Mouse (Mus musculus): ENCODE measurements around the gene Cd244a.

Cd244a gene

GRCm38 (mm10) chr1:171604686-171605085 lies 45.7 kb downstream of the Cd244a start:
- DNase-seq: no peak

GRCm38 (mm10) chr1:171606656-171607055 lies 47.7 kb downstream of the Cd244a start:
- DNase-seq: no peak

- DNase-seq: no peak
These were observed 48.2 kb downstream of the Cd244a start, which contains the start of gene Ly9 for GRCm38 (mm10) chr1:171607176-171607575. Gene Ly9, minus strand, starts transcription at chr1:171607410.

- DNase-seq: no peak
These were observed 51.0 kb downstream of the Cd244a start for GRCm38 (mm10) chr1:171610026-171610425.

DNA sequence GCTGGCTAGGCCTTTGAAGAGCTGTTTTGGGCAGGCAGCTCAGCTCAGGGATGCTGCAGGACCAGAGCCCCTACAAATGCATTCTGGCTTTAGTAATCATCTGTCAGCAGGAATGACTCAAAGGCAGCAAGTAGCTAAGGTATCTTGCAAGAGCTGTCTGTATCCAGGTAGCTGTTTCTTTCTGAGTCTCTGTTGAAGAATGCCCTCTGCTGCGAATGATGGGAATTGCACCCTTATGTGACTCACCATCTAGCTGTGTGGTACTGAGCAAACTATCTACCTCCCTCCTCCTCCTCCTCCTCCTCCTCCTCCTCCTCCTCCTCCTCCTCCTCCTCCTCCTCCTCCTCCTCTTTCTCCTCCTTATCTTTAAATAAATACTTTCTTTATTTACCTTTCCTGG lies 51.8 kb downstream of the Cd244a start:
- DNase-seq: no peak

GRCm38 (mm10) chr1:171613962-171614361 lies 55.0 kb downstream of the Cd244a start:
- DNase-seq: no peak

DNA sequence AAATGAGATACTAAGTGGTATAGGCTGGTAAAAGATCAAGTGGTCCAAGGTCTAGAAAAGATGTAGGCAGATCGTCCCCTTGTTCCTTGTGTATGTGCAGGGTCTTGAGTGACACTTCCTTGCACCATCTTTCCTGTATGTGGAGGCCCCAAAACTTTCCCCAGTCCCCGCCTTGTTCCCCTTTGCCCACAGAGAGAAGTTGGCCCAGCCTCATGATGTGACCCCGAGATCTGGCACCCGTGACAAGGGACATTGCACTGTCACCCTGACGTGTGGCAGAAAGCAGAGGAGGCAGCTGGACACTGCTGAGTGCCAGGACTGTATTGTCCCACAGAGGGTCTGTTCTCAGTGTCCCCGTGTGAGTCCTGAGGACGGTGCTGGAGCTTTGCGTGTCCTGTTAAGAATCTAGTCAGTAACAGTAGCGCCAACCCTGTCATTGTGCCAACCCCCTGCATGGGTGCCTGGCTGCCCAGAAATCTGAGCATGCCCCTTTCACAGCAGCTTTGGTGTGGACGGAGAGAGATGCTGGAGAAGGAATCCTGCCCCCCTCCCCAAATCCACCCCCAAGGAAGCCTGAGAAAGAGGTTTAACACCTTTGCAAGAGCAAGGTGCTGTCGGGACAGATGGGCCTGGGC lies 58.0 kb downstream of the Cd244a start:
- DNase-seq: no peak

DNA sequence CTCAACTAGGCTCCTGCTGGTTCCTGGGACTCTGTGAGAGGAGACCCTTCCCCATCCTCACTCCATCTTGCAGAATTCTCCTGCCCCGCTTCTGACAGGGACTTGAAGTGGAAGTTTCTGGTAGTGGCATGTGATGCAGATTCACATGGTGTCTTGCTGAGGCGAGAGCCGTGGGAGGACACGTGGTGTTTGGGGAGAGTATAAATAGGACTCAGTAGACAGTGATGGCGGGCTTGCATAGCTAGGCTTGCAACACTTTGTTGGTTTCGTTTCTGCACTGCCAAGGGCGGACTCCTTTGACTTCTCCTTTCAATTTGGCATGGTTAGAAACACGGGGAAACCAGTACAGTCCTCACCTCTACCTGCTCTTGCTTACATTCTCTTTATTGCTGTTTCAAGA lies 60.0 kb downstream of the Cd244a start:
- no peak for DNase-seq

- DNase-seq: no peak
These were observed 60.7 kb downstream of the Cd244a start for GRCm38 (mm10) chr1:171619645-171620044.

- no peak for DNase-seq
These were observed 61.1 kb downstream of the Cd244a start for GRCm38 (mm10) chr1:171620091-171620490.

- DNase-seq: no peak
These were observed 68.8 kb downstream of the Cd244a start for GRCm38 (mm10) chr1:171627801-171628200.

- DNase-seq: no peak
These were observed 70.2 kb downstream of the Cd244a start for GRCm38 (mm10) chr1:171629168-171629567.

- no peak for DNase-seq
These were observed 71.0 kb downstream of the Cd244a start for GRCm38 (mm10) chr1:171630041-171630440.

DNA sequence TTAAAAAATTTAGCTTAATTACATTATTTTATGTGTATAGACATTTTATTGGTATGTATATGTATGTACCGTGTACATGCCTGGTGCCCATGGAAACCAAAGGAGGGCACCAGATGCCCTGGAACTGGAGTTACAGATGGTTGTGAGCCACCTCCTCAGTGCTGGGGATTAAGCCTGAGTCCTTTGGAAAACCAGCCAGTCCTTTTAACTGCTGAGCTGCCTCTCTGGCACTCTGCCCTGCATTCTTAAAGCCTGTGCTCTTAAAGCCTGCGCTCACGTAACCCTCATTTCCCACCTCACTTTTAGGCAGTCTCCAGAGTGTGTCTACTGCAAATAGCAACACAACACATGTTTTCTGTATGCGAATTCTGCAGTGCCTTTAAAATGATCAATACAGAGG lies 71.9 kb downstream of the Cd244a start:
- no peak for DNase-seq

GRCm38 (mm10) chr1:171631447-171631846 lies 72.5 kb downstream of the Cd244a start:
- DNase-seq: no peak

GRCm38 (mm10) chr1:171635696-171636095 lies 76.7 kb downstream of the Cd244a start:
- no peak for DNase-seq

GRCm38 (mm10) chr1:171637101-171637500 lies 78.1 kb downstream of the Cd244a start:
- DNase-seq: no peak

GRCm38 (mm10) chr1:171638686-171639085 lies 79.7 kb downstream of the Cd244a start:
- DNase-seq: no peak

- no peak for DNase-seq
These were observed 81.8 kb downstream of the Cd244a start for GRCm38 (mm10) chr1:171640796-171641195.

DNA sequence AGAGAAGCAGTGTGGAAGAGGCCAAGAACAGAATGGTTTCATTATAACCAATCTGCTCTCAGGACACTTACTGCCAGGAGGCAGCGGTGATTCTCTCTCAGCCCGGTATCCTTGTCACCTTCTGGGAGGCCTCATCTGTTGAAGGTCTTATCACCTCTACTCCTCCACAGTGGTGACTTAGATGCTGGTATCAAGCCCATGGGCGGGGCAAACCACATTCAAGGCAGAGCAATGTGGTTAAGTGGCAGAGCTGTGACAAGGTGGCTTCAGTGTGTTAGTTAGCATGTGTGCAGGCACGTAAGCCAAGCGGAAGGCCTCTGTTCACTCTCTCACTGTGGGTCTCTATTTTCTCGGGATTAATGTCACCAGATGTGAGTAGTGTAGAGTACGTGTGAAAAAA lies 84.6 kb downstream of the Cd244a start:
- DNase-seq: no peak

DNA sequence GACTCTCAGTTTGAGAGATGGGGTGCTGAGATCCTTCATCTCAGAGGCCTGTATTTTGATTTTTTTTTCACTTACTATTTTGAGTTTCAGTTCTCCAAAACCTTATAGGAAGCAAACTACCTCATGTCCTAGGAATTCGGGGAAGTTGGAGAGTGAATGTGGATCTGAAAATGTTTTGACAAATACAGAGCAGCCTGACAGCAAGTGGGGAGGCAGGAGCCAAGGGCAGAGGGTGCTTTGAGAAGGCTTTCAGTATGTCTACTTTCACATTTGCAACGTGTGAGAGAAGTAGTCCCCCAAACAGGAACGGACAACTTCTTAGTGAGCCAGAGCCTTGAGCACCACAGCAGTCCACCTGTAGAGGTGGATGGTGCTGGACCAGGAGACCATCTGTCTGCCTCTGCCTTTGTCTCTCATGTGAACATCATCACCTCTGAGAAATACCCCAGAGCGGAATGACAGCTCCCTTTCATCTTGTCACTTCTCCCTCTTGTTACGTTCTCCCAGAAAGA lies 87.5 kb downstream of the Cd244a start:
- DNase-seq: no peak

DNA sequence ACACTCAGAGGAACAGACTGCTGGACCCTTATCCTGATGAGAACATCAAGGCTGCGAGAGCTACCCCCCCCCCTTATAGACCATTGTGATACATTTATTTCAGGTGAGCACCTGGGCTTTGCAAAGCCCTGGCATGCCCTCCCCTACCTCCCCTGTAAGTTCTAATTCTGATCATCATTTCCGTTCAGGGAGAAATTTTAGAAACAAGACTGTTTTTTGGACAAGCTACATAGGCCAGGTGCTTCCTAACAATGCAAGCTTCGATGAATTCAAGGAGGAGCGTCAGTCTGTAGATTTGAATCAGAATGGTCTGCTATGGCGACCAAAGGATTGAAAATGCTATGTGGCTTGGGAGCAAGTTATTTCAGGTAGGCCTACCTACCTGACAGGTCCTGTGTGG lies 88.7 kb downstream of the Cd244a start:
- DNase-seq: no peak

- no peak for DNase-seq
These were observed 89.8 kb downstream of the Cd244a start for GRCm38 (mm10) chr1:171648840-171649239.

- no peak for DNase-seq
These were observed 93.7 kb downstream of the Cd244a start, which contains the start of gene Slamf7 for GRCm38 (mm10) chr1:171652734-171653133. Gene Slamf7, minus strand, starts transcription at chr1:171653035.

GRCm38 (mm10) chr1:171658561-171658991 lies 99.6 kb downstream of the Cd244a start:
- no peak for DNase-seq

All from cerebellum, adult 11 months (tissue).